Mouse (Mus musculus) testis, adult 2 months (tissue): ENCODE results near the gene Gfod1.

Experiments used
- CTCF ChIP-seq: fragments of 200-500 bp; IDR thresholded peaks from 2 replicates; pipeline ENCODE4 v1.5.1; 2012; ENCODE audit warnings: low read depth, mild to moderate bottlenecking, inconsistent platforms, low read length, moderate library complexity; ENCODE audit not compliant: control insufficient read depth, insufficient read depth, insufficient replicate concordance
- POLR2A ChIP-seq: fragments of 200-500 bp; IDR thresholded peaks from 2 replicates; pipeline ENCODE4 v1.6.1; 2012; ENCODE audit warnings: low read depth, mild to moderate bottlenecking, inconsistent platforms, low read length, moderate library complexity; ENCODE audit not compliant: control insufficient read depth

- no peak for TF ChIP-seq CTCF
- TF ChIP-seq POLR2A = no peak
Observed at GRCm38 (mm10) chr13:43235982-43236381, 68.0 kb downstream of the Gfod1 start.
